Mouse (Mus musculus) MEL (cell line): ENCODE measurements around the gene Nfix. TPM values are rescaled to one million over a fixed set of nuclear protein-coding genes. Genes with fewer than 3 reads are reported as not detected.
A peak's percentile ranks its signal among the peaks of the same experiment; 100 is the strongest.

ENCODE experiments used
- DNase-seq: peaks from one replicate; pipeline ENCODE4 v3.0.0; 2011; ENCODE audit warnings: low read depth, low spot score
- H3K27ac ChIP-seq: 2 replicates; pipeline ENCODE4 v1.5.1; 2012; ENCODE audit warnings: low read depth, mild to moderate bottlenecking, control low read depth, low read length, moderate library complexity; ENCODE audit not compliant: control insufficient read depth
- H3K27me3 ChIP-seq, 2 experiments: fragments of 150-350 bp in 1 of 2; sonication (generic) in 1 of 2; 2 replicates each; pipeline ENCODE4 v1.6.1; 2012; ENCODE audit warnings: low read length in 2 of 2, mild to moderate bottlenecking in 2 of 2, improper control_type of control experiment in 1 of 2, moderate library complexity in 1 of 2; ENCODE audit not compliant: insufficient read depth in 2 of 2, control insufficient read depth in 1 of 2
- H3K36me3 ChIP-seq, 2 experiments: 2 replicates each; pipeline ENCODE4 v1.6.1; 2012 to 2014; ENCODE audit warnings: low read length in 2 of 2, improper control_type of control experiment in 1 of 2, inconsistent platforms in 1 of 2, mild to moderate bottlenecking in 1 of 2; ENCODE audit not compliant: insufficient read depth in 2 of 2, control insufficient read depth in 1 of 2
- H3K4me1 ChIP-seq, 2 experiments: fragments of 150-350 bp in 1 of 2; sonication (generic) in 1 of 2; 2 replicates each; pipeline ENCODE4 v1.6.1; 2012; ENCODE audit warnings: low read length in 2 of 2, improper control_type of control experiment in 1 of 2, mild to moderate bottlenecking in 1 of 2; ENCODE audit not compliant: insufficient read depth in 2 of 2, control insufficient read depth in 1 of 2
- H3K4me3 ChIP-seq, 2 experiments: fragments of 150-350 bp in 1 of 2; sonication (generic) in 1 of 2; 2 replicates each; pipeline ENCODE4 v1.5.1; 2012; ENCODE audit warnings: low read depth in 2 of 2, low read length in 2 of 2, mild to moderate bottlenecking in 2 of 2, moderate library complexity in 2 of 2, control low read depth in 1 of 2, improper control_type of control experiment in 1 of 2; ENCODE audit not compliant: control insufficient read depth in 1 of 2, insufficient read depth in 1 of 2
- H3K79me2 ChIP-seq: 2 replicates; pipeline ENCODE4 v1.6.1; 2012; ENCODE audit warnings: mild to moderate bottlenecking, low read length, moderate library complexity; ENCODE audit not compliant: control insufficient read depth, poor library complexity, insufficient read depth
- H3K9ac ChIP-seq: 2 replicates; pipeline ENCODE4 v1.6.1; 2012; ENCODE audit warnings: low read depth, mild to moderate bottlenecking, control low read depth, low read length, moderate library complexity; ENCODE audit not compliant: control insufficient read depth, poor library complexity, severe bottlenecking
- H3K9me3 ChIP-seq: fragments of 150-350 bp; sonication (generic); replicated peaks from 2 replicates; pipeline ENCODE4 v1.6.1; 2012; ENCODE audit warnings: mild to moderate bottlenecking, low read length, improper control_type of control experiment, moderate library complexity; ENCODE audit not compliant: insufficient read depth
- BHLHE40 ChIP-seq: IDR thresholded peaks from 2 replicates; pipeline ENCODE4 v1.6.1; 2012; ENCODE audit warnings: low read depth, mild to moderate bottlenecking, inconsistent platforms, low read length, improper control_type of control experiment, borderline replicate concordance
- CTCF ChIP-seq, 3 experiments: IDR thresholded peaks in 2 of 3; conservative IDR thresholded peaks in 1 of 3; 2 replicates each; pipeline ENCODE4 v1.5.1; 2011 to 2012; ENCODE audit warnings: low read length in 3 of 3, low read depth in 2 of 3, mild to moderate bottlenecking in 2 of 3, improper control_type of control experiment in 1 of 3, inconsistent platforms in 1 of 3, mixed read lengths in 1 of 3, moderate library complexity in 1 of 3; ENCODE audit not compliant: control insufficient read depth in 1 of 3, insufficient read depth in 1 of 3, poor library complexity in 1 of 3, severe bottlenecking in 1 of 3
- ELF1 ChIP-seq: IDR thresholded peaks from 2 replicates; pipeline ENCODE4 v1.6.1; 2014; ENCODE audit warnings: low read depth, mild to moderate bottlenecking, inconsistent platforms, low read length, improper control_type of control experiment, moderate library complexity
- ETS1 ChIP-seq: IDR thresholded peaks from 2 replicates; pipeline ENCODE4 v1.6.1; 2012; ENCODE audit warnings: low read depth, mild to moderate bottlenecking, inconsistent platforms, low read length, improper control_type of control experiment, moderate library complexity
- GABPA ChIP-seq: IDR thresholded peaks from 2 replicates; pipeline ENCODE4 v1.6.1; 2012; ENCODE audit warnings: low read depth, mild to moderate bottlenecking, inconsistent platforms, low read length, improper control_type of control experiment, moderate library complexity
- GATA1 ChIP-seq: IDR thresholded peaks from 2 replicates; pipeline ENCODE4 v1.6.1; 2011; ENCODE audit warnings: low read depth, low read length, improper control_type of control experiment
- JUND ChIP-seq: IDR thresholded peaks from 2 replicates; pipeline ENCODE4 v1.6.1; 2011; ENCODE audit warnings: low read depth, mild to moderate bottlenecking, improper control_type of control experiment, low read length
- MAFK ChIP-seq: IDR thresholded peaks from 2 replicates; pipeline ENCODE4 v1.6.1; 2011; ENCODE audit warnings: low read depth, mild to moderate bottlenecking, low read length, improper control_type of control experiment, borderline replicate concordance
- MAZ ChIP-seq: IDR thresholded peaks from 2 replicates; pipeline ENCODE4 v1.6.1; 2012; ENCODE audit warnings: low read depth, mild to moderate bottlenecking, inconsistent platforms, low read length, improper control_type of control experiment
- MXI1 ChIP-seq: IDR thresholded peaks from 2 replicates; pipeline ENCODE4 v1.6.1; 2011; ENCODE audit warnings: mild to moderate bottlenecking, low read depth, low read length, improper control_type of control experiment
- MYB ChIP-seq: IDR thresholded peaks from 2 replicates; pipeline ENCODE4 v1.6.1; 2011; ENCODE audit warnings: mild to moderate bottlenecking, low read depth, low read length, improper control_type of control experiment
- MYC ChIP-seq: IDR thresholded peaks from 2 replicates; pipeline ENCODE4 v1.6.1; 2011; ENCODE audit warnings: low read depth, mild to moderate bottlenecking, low read length, improper control_type of control experiment, moderate library complexity
- NELFE ChIP-seq: IDR thresholded peaks from 2 replicates; pipeline ENCODE4 v1.6.1; 2011; ENCODE audit warnings: low read depth, low read length, improper control_type of control experiment
- NRF1 ChIP-seq: IDR thresholded peaks from 2 replicates; pipeline ENCODE4 v1.6.1; 2014; ENCODE audit warnings: low read depth, mild to moderate bottlenecking, inconsistent platforms, low read length, improper control_type of control experiment, moderate library complexity; ENCODE audit not compliant: poor library complexity, insufficient read depth, severe bottlenecking
- POLR2A ChIP-seq, 2 experiments: IDR thresholded peaks; 2 replicates each; pipeline ENCODE4 v1.6.1; 2011 to 2012; ENCODE audit warnings: low read length in 2 of 2, mild to moderate bottlenecking in 2 of 2, control low read depth in 1 of 2, improper control_type of control experiment in 1 of 2, low read depth in 1 of 2, moderate library complexity in 1 of 2; ENCODE audit not compliant: control insufficient read depth in 1 of 2, insufficient read depth in 1 of 2, poor library complexity in 1 of 2
- POLR2AphosphoS5 ChIP-seq: IDR thresholded peaks from 2 replicates; pipeline ENCODE4 v1.6.1; 2012; ENCODE audit warnings: low read depth, borderline replicate concordance, mild to moderate bottlenecking, inconsistent platforms, low read length, moderate library complexity, mixed read lengths
- RAD21 ChIP-seq: IDR thresholded peaks from 2 replicates; pipeline ENCODE4 v1.6.1; 2011; ENCODE audit warnings: mild to moderate bottlenecking, low read depth, low read length, improper control_type of control experiment
- SIN3A ChIP-seq: IDR thresholded peaks from 2 replicates; pipeline ENCODE4 v1.6.1; 2012; ENCODE audit warnings: low read length, improper control_type of control experiment, inconsistent platforms
- SMC3 ChIP-seq: IDR thresholded peaks from 2 replicates; pipeline ENCODE4 v1.6.1; 2011; ENCODE audit warnings: low read depth, low read length, improper control_type of control experiment
- TBP ChIP-seq: IDR thresholded peaks from 2 replicates; pipeline ENCODE4 v1.8.0; 2011; ENCODE audit warnings: low read depth, low read length, improper control_type of control experiment
- TCF12 ChIP-seq: IDR thresholded peaks from 2 replicates; pipeline ENCODE4 v1.6.1; 2014; ENCODE audit warnings: low read depth, mild to moderate bottlenecking, inconsistent platforms, low read length, improper control_type of control experiment, moderate library complexity
- UBTF ChIP-seq: IDR thresholded peaks from 2 replicates; pipeline ENCODE4 v1.6.1; 2012; ENCODE audit warnings: low read depth, mild to moderate bottlenecking, inconsistent platforms, low read length, improper control_type of control experiment, moderate library complexity, borderline replicate concordance; ENCODE audit not compliant: insufficient read depth
- ZC3H11A ChIP-seq: IDR thresholded peaks from 2 replicates; pipeline ENCODE4 v1.6.1; 2012; ENCODE audit warnings: low read depth, mild to moderate bottlenecking, inconsistent platforms, low read length, improper control_type of control experiment
- ZKSCAN1 ChIP-seq: IDR thresholded peaks from 2 replicates; pipeline ENCODE4 v1.6.1; 2012; ENCODE audit warnings: low read depth, mild to moderate bottlenecking, inconsistent platforms, low read length, improper control_type of control experiment, moderate library complexity
- ZMIZ1 ChIP-seq: IDR thresholded peaks from 2 replicates; pipeline ENCODE4 v1.6.1; 2012; ENCODE audit warnings: low read depth, mild to moderate bottlenecking, inconsistent platforms, low read length, improper control_type of control experiment, moderate library complexity
- ZNF384 ChIP-seq: IDR thresholded peaks from 2 replicates; pipeline ENCODE4 v1.6.1; 2012; ENCODE audit warnings: low read depth, mild to moderate bottlenecking, inconsistent platforms, low read length, improper control_type of control experiment
- polyA plus RNA-seq, 2 experiments: library from polyadenylated mRNA; stranded (reverse) in 1 of 2; unstranded in 1 of 2; fragments of >175 nt in 1 of 2; fragments of >200 nt in 1 of 2; gene quantifications; 2 replicates each; pipeline versions ENCODE4 v1.2.1 to v1.2.4; 2012; ENCODE audit warnings: low replicate concordance in 2 of 2, low read depth in 1 of 2; ENCODE audit not compliant: insufficient read length in 2 of 2, insufficient read depth in 1 of 2, missing spikeins in 1 of 2
- total RNA-seq: library from RNA; depleted of rRNA; stranded (reverse); fragments of 300-350 nt; gene quantifications from 2 replicates; pipeline ENCODE4 v1.2.3, GENCODE M21; 2012

Gene Nfix
- total and polyA plus RNA-seq, 3 experiments: 14.4 to 29.1 TPM; not detected in 1

DNA sequence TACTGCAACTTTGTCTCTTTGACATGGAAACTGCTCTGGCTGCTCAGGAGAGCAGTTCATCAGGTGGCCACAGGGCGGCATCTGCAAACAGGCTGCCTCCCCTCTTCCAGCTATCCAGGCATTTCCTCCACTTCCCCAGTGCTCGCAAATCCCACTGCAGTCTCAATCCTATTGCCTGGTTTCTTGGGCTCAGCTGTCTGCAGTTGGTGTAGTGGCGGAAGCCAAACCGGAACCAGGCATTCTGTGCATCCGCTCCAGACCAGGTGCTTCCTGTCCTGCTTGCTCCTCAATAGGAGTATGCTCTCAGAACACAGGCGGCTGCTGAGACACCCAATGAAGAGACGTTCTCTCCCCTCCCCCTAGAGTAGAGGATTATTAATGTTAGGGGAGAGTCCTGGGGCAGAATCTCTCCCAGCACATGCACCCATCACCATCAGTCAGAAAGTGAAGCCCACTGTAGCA is 100.3 kb downstream of the Nfix start:
- H3K4me1 ChIP-seq: peaks cover 6 to 24% of the 10 kb centered on the region in 2 experiments
- peak; percentile 70 for DNase-seq

DNA sequence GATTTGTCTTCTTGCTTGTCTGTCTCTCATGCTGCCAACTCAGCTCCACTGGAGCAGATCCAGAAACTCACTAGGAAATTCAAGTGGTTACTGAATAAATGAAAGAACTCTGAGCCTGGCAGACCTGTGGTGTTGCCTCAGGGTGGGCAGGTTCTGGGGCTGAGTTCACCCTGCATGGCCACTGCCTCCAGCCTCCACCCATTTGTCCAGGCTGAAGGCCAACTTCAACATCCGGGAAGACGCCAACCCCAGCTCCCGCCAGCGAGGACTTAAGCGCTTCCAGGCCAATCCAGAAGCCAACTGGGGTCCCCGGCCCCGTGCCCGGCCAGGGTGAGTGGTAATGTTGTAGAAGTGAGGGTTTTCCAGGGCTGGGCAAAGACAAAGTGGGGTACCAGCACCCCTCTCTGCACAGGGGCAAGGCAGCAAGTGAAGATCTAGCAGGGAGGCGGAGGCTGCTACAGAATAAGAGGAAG is 101.2 kb downstream of the Nfix start:
- DNase-seq: peak; percentile 26
- peaks cover 0 to 15% of the 10 kb centered on the region in 2 experiments; a peak in 3 of 4 replicates for H3K36me3 ChIP-seq
- H3K27ac ChIP-seq: no peak overlapping the region
- H3K27me3 ChIP-seq: no peaks in the 10 kb centered on the region
- no peak overlapping the region for H3K9ac ChIP-seq
- no peak for TF ChIP-seq ZKSCAN1
- TF ChIP-seq POLR2AphosphoS5: no peak
- no peak for TF ChIP-seq RAD21
- TF ChIP-seq TBP: no peak
- TF ChIP-seq MXI1: no peak
- no peak for TF ChIP-seq MAZ
- no peak for TF ChIP-seq MAFK
- TF ChIP-seq MYC: no peak
- no peak for TF ChIP-seq GATA1
- TF ChIP-seq SIN3A: no peak
- no peak for TF ChIP-seq GABPA
- no peak for TF ChIP-seq ELF1
- no peak for TF ChIP-seq POLR2A (IDR thresholded peaks at IDR 0.05; ENCODE audit: control insufficient read depth in 1 of 2, insufficient read depth in 1 of 2, low read depth in 1 of 2, low read length in 2 of 2, poor library complexity in 1 of 2)
- peaks cover 23% of the 10 kb centered on the region for H3K79me2 ChIP-seq
- peaks cover 6 to 24% of the 10 kb centered on the region in 2 experiments for H3K4me1 ChIP-seq
- H3K9me3 ChIP-seq: no peaks in the 10 kb centered on the region
- H3K4me3 ChIP-seq: no peak overlapping the region

More for the DNA sequence above, 100.3 kb downstream of the Nfix start:
- Histone ChIP-seq H3K27me3 (no peaks in the 10 kb centered on the region), H3K4me3 (no peak overlapping the region), H3K9ac (peak overlapping the region; percentile 16; the same call in 1 of the 2 replicates), H3K27ac (peak overlapping the region; percentile 94), H3K79me2 (peaks cover 27% of the 10 kb centered on the region), H3K9me3 (no peaks in the 10 kb centered on the region), H3K36me3 (peaks cover 0 to 15% of the 10 kb centered on the region in 2 experiments; a peak in 3 of 4 replicates)
- TF ChIP-seq BHLHE40 (no peak), ETS1 (no peak), UBTF (no peak), NELFE (no peak), ELF1 (no peak), RAD21 (peak; percentile 26), MYB (no peak), JUND (no peak), CTCF (IDR thresholded peaks at IDR 0.05 in 2 of 3, conservative IDR thresholded peaks at IDR 0.05 in 1 of 3; ENCODE audit: control insufficient read depth in 1 of 3, insufficient read depth in 1 of 3, low read depth in 2 of 3, low read length in 3 of 3, poor library complexity in 1 of 3, severe bottlenecking in 1 of 3) (peak; percentile 61 to 80 (median 69)), SMC3 (peak; percentile 64), GABPA (no peak), ZMIZ1 (no peak), ZC3H11A (peak; percentile 17; the same call in 1 of the 2 replicates), NRF1 (no peak), POLR2A (IDR thresholded peaks at IDR 0.05; ENCODE audit: control insufficient read depth in 1 of 2, insufficient read depth in 1 of 2, low read depth in 1 of 2, low read length in 2 of 2, poor library complexity in 1 of 2) (no peak), MAZ (no peak), MYC (no peak), ZKSCAN1 (no peak), ZNF384 (no peak), TCF12 (no peak)
